Mouse (Mus musculus) ovary, adult 18-20 months (tissue): ENCODE data around the gene Elovl7.
A peak's percentile ranks its signal among the peaks of the same experiment; 100 is the strongest.

ENCODE experiments used
- DNase-seq: peaks from one replicate; pipeline ENCODE4 v3.0.0; 2022; ENCODE audit warnings: low spot score, mixed read lengths

Gene Elovl7

GRCm38 (mm10) chr13:108214081-108214484, at the start of gene Elovl7:
Gene Elovl7 (plus strand): TSS chr13:108214404.
- DNase-seq, result peak; percentile 67

GRCm38 (mm10) chr13:108164621-108165020, 49.6 kb upstream of the Elovl7 start:
- no peak for DNase-seq

DNA sequence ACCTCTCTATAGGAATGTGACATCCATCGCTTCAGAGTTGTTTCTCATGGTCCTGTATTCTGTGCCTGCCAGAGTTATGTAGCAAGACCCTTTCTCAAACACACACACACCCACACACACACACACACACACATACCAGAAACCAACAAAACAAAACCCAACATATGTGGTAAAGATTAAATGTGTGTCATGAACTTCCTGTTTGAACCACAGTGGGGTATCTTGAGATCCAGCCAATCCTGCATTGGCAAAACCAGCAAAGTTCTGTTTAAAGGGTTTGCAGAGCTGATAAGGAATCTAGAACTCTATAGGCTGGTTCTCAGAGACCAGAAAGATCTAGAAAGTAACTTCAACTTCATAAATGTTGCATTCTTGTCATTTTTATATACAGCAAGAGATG, 44.2 kb upstream of the Elovl7 start:
- DNase-seq, result no peak

GRCm38 (mm10) chr13:108170511-108170910, 43.7 kb upstream of the Elovl7 start:
- no peak for DNase-seq

DNA sequence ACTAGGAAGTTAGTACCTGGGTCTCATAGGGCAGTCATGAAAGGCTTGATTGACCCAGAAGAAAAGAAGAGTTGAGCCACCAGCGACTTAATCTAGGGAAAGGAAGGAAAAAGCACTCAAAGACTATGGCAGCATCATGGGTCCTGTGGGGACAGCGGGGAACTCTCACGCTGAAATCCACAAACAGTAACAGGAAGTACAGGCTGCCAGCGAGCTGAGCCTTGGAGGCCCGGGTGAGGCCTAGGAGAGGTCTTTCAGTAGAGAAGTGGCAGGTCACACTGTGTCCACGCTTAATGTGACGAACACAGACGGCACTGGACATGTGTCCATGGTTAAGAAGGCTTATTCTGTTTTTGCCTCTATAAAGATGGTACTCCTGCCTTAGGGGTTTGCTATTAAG, 34.6 kb upstream of the Elovl7 start:
- no peak for DNase-seq

DNA sequence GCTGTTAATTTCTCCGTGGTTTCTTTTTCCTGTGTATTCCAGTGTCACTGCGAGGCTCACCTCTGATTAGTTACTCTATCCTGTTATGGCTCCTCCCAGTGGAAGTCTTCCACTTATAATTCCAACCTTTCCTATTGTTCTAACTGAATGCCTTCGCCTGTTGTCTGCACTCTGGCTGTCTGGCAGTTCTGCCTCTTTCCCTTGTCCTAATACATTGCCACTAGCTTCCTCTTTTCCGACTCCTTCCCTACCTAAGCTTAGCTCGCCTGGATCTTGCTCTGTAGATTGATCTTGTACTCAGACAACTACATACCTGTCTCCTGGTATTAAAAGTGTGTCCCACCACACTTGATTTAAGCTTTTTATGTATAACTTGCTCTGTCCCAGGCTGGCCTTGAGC, 33.4 kb upstream of the Elovl7 start:
- no peak for DNase-seq

GRCm38 (mm10) chr13:108184743-108185255, 29.4 kb upstream of the Elovl7 start:
- no peak for DNase-seq

DNA sequence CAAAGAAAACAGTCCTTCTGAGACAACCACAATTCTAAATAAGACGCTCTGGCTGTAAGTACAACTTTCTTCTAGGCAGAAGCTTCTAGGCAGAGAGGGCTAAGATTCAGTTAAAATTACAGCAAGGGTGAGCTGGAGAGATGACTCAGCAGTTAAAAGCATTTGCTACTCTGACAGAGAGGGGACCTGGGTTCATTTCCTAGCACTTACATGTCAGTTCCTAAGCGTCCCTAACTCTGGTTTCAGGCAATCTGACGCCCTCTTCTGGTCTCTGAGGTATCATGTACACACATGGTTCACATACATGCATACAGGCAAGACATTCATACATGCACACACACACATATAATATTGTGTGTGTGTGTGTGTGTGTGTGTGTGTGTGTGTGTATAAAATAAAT, 28.7 kb upstream of the Elovl7 start:
- no peak for DNase-seq

DNA sequence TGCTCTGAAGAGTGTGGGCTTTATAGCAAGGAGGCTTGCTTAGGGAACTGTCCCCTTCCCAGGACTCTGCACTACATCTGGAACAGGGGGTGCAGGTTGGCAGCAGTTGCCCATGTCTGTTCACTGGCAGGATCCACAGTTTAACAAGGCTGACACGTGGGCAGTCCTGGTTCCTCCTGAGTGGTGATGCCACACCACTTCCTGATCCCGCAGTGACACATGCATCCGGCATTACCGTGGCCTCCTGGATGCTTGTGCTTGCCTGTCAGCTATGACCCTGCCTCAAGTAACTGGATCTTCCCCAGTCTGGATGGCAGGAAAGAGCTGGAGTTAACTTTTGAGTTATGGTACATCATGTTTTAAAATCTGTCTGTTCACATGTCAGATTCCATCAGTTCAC, 26.2 kb upstream of the Elovl7 start:
- DNase-seq, result no peak

- DNase-seq, result no peak
These were observed 23.0 kb upstream of the Elovl7 start for GRCm38 (mm10) chr13:108191074-108191720.

DNA sequence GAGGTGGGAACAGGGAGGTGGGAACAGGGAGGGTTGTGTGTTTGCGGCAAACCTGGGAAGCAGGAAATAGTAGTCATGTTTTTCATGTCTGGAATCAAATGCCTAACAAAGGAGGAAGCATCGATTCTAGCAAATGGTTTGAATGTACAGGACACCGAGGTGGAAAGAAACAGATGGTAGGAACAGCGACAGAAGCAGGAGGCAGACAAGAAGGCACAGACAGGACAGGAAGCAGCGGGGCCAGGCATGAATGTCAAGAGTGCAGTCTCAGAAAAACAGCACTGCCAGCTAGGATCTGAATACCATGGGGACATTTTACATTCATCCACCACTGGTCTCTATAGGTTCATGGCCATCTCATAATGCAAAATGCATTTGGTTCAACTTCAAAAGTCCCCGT, 18.7 kb upstream of the Elovl7 start:
- DNase-seq, result no peak

DNA sequence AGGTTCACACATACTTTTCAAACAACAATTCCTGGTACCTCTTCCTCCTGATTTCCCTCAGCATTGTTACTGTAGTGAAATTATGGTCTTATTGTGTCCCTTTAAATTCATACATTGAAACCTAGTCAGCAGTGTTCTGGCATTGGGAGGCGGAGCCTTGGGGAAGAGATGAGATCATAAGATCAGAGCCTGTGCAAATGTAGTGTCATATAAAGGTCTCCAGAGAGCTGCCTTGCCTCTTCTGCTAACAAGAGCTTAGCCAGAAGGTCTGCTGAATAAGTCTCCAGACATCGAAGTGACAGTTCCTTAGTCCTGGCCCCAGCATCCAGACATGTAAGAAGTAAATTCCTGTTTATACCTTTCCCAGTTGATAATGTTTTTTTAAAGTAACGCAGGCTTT, 9.3 kb upstream of the Elovl7 start:
- no peak for DNase-seq

DNA sequence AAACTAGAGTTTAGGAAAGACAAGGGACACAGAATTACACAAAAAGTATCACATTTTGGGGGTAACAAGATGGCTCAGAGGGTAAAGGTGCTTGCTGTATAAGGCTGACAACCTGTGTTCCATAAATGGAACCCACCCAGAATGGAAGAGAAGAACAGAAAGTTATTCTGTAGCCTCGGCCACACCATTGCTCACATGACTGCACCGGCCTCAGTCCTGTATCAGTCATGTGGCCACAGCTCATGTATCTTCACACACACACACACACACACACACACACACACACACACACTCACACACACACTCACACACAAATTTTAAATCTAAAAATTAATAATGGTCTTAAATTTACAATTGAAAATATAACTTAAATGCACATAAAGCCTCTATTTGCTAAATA, 6.8 kb upstream of the Elovl7 start:
- no peak for DNase-seq

DNA sequence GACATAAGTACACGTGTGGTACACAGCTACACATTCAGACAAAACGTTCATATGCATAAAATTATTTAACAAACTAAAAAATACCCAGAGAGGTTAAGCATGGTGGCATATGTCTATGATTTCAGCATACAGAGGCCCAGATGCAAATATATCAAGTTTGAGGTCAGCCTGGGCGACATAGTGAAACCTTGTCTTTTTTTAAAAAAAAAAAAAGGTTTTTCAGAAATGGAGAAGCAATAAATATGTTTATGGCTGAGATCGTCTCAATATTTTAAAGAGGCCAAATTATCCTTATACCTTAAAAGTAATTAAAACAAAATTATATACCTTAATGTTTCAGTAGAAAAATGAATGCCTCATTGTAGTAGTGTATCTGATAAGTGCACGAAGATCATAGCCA, 6.1 kb upstream of the Elovl7 start:
- DNase-seq, result no peak

DNA sequence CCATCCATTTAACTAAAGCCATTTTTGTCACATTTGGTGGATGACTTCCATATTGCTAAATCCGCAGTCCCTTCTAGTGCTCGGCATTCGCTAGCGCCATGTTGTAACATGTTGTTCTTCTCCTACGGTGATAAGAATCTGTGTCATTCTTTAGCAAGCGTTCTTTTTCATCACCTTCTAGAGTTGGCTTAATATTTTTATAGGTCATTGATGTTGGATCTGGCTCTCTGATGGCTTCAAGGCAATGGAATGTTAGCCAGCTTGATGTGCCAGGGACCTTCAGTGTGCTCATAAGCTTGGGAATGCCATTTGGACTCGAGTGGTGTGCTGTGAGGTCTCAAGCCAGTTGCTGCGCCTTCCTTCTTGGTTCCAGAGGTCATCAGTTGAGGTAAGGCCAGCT, 3.2 kb upstream of the Elovl7 start:
- DNase-seq, result no peak

DNA sequence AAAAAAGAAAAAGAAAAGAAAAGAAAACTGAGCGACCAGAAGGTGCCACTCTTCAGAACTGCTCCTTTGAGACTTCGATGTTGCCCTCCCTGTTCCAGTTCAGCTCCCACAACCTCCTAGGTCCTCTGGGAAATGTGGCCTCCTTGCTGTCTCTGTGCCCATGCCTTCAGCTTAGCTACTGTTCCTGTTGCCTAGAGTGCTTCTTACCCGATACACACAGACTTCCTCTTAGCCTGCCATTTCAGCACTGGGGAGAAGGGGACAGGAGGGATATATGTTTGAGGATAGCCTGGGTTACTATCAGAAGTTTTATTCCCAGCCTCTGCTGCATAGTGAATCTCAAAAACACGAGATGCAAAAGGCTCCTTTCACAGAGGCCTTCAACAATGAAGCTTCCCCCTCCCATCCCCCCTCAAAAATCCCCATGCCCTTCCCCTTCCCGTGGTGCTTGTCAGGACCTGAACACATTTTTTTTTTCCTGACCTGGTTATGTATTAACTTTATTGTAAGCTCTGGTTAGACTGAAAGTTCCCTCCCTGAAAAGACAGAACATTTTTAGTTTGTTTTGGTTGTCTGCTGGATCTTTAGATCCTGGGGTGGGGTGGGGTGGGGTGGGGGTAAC, 1.7 kb upstream of the Elovl7 start:
- no peak for DNase-seq

DNA sequence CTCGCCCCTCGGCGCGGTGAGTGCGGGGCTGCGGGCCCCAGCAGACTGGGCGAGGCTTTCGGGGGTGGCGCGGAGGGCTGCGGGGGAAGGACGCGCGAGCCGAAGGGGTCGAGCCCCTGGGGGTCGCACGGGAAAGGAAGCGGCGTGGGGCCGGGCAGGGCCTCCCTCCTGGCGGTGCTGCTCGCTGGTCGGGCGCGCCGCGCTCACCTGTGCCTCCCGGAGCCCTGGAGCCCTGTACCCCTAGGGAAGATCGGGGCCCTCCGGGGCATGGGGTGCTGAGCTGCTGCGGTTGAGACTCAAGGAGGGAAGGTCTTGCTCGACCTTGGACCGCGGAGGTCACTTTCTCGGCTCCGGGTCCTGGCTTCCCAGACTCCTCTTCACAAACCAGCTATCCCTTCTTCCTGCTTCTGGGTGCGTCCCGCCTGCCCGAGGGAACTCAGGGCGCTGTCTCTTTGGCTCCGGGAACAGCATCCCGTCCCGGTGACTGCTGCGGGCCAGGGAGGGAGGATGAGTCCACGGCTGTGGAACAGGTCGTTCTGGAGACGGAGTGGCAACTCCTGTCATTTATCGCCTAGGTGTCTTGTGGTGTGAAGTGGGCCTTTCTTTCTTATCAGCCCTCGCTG, 392 bp downstream of the Elovl7 start:
- no peak for DNase-seq

DNA sequence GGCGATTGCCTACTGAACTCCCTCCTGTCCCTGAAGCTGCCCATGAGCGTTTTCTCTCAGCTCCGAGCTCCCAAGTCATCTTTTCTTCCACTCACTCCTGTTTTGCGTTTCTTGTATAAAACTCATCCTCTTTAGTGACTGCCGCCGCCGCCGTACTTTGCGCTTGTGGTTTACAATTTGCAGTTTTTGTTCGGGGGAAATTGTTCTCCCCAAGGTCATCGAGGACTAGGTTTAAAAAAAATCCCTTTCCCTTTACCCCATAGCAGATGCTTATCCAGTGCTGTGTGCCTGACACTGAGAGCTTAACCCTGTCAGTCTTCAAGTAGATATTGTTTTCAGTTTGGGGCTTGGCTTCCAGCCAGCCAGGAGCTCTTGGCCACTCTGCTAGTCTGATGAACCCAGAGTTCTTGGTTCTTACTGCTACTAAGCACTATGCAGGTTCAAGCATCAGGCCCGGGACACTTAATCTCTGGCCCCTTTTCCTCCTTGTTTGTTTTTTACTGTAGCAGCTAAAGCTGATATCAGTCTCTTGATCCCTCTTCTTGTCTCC, 1.1 kb downstream of the Elovl7 start:
- DNase-seq, result no peak

DNA sequence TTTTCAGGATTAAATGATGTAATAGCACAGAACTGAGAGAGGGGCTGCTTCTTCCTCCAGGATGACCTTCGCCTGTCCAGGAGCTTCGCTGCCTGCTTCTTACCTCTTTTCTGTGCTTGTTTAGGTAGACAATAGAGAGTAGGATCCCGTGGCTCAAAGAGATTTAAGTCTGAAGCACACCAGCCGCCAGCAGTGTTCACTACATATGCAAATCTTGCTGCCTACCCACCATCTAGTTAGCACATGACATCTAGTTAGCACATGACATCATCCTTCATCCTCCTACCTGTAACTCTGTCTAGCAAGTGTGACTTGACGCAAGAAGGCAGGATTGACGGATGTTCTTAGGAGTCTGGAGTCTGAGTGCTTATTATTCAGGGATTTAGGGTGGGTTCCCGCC, 5.6 kb downstream of the Elovl7 start:
- DNase-seq, result no peak

DNA sequence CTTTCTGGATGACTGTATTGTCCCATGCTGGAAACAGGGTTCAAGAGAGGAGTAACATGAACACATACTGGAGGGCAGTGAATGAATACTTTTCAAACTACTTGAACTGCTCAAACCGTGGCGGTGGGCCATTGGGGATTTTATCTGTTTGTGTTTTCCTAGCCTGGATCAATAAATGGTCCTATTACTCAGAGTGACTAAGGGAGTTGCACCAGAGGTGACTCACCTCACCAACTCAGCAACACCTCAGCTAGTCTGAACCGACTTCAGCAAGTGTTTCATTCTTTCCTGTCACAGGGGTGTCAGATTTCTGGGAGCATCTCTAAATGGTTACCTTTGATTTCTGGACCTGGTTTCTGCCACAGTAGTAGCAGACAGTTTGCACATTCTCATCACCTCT, 15.0 kb downstream of the Elovl7 start:
- DNase-seq, result no peak

- DNase-seq, result no peak
These were observed 15.6 kb downstream of the Elovl7 start for GRCm38 (mm10) chr13:108229634-108230330.

GRCm38 (mm10) chr13:108240012-108240411, 25.8 kb downstream of the Elovl7 start:
- no peak for DNase-seq

- DNase-seq, result no peak
These were observed 27.5 kb downstream of the Elovl7 start for GRCm38 (mm10) chr13:108241715-108242114.
